In genomic region chr4:150898716-150899365, GRCm38 (mm10) we compare ENCODE assay signal across 8 mouse cellular contexts. TPM values are rescaled to one million over a fixed set of nuclear protein-coding genes. Genes with fewer than 3 reads are reported as not detected.
A peak's percentile ranks its signal among the peaks of the same experiment; 100 is the strongest.
DNase-seq lines count a peak whose midpoint lies in the region; TF ChIP-seq lines count a peak whose summit lies in the region.
"Had no signal": no experiment of that assay in that cellular context is flagged by ENCODE, and none has a peak within 500 bp of the region (broad histone marks: within the 10 kb centered on the region; RNA-seq: fewer than 3 reads in every experiment).

No protein-coding gene starts in this region.

- H3K36me3 ChIP-seq in CH12.LX (replicated peaks in 1 of 2; ENCODE audit: control insufficient read depth in 1 of 2, insufficient read depth in 1 of 2, low read length in 1 of 2): peaks cover 73 to 87% of the 10 kb centered on the region in 2 experiments
- peaks cover 83% of the 10 kb centered on the region for H3K36me3 ChIP-seq in midbrain, embryonic 10.5 days

- H3K9ac ChIP-seq in CH12.LX (ENCODE audit: insufficient read depth, low read depth): no peak overlapping the region
- H3K9ac ChIP-seq: heart, embryonic 15.5 days had no signal

- dilution Hi-C loops in CH12.LX (cut with MboI; ENCODE audit: extremely low pct_ligation_motif_present, extremely low pct_unique_long_range_greater_than_20kb, low sequenced_read_pairs): no loop called here

- H3K9me3 ChIP-seq in CH12.LX (replicated peaks; ENCODE audit: low read length): no peaks in the 10 kb centered on the region
- no peaks in the 10 kb centered on the region for H3K9me3 ChIP-seq in midbrain, embryonic 10.5 days (replicated peaks)
- H3K9me3 ChIP-seq: heart, embryonic 15.5 days had no signal

- peaks cover 3 to 40% of the 10 kb centered on the region in 2 experiments; a peak in 2 of 4 replicates for H3K4me1 ChIP-seq in CH12.LX (ENCODE audit: control insufficient read depth in 1 of 2, insufficient read depth in 2 of 2)
- H3K4me1 ChIP-seq in midbrain, embryonic 10.5 days: peaks cover 7% of the 10 kb centered on the region
- H3K4me1 ChIP-seq: heart, embryonic 15.5 days had no signal

- no peak for TF ChIP-seq EP300 in CH12.LX (IDR thresholded peaks at IDR 0.05; ENCODE audit: low read length)

- peak; percentile 73 for DNase-seq in CH12.LX (ENCODE audit: extremely low read depth)
- peak; percentile 80 for DNase-seq in adipocyte (ENCODE audit: low spot score)
- peak; percentile 84 for DNase-seq in embryo, embryonic 11 days
- DNase-seq in heart, postnatal 36 days: peak; percentile 69 to 81
- peak; percentile 54 to 67 for DNase-seq in layer of hippocampus, postnatal 14 days (ENCODE audit: low spot score in 2 of 2)
- peak; percentile 66 for DNase-seq in midbrain, embryonic 10.5 days (ENCODE audit: low spot score)
- peak; percentile 62 for DNase-seq in right cerebral cortex, postnatal 4 days

- H3K4me3 ChIP-seq in CH12.LX (replicated peaks in 1 of 3; ENCODE audit: low read depth in 2 of 3, low read length in 2 of 3, poor library complexity in 1 of 3): no peak overlapping the region
- no peak overlapping the region for H3K4me3 ChIP-seq in midbrain, embryonic 10.5 days
- H3K4me3 ChIP-seq: heart, embryonic 15.5 days had no signal

- 65% methylated on average over 13 of the region's 13 CpGs for WGBS in midbrain, embryonic 10.5 days

- TF ChIP-seq POLR2A in CH12.LX (IDR thresholded peaks at IDR 0.05; ENCODE audit: low read depth, low read length): no peak

- H3K79me2 ChIP-seq in CH12.LX (replicated peaks; ENCODE audit: control insufficient read depth, extremely low read depth, insufficient read depth, poor library complexity, severe bottlenecking): no peaks in the 10 kb centered on the region

- intact Hi-C loops in heart, postnatal 36 days (cut with DNase I): loop anchor here (1.0 to 5.0 kb wide), 3 partner anchors 44 to 243 kb away; no protein-coding TSS in a partner anchor

- H3K27me3 ChIP-seq in CH12.LX (replicated peaks): no peaks in the 10 kb centered on the region
- H3K27me3 ChIP-seq in midbrain, embryonic 10.5 days (ENCODE audit: low read depth, poor library complexity, severe bottlenecking): no peaks in the 10 kb centered on the region
- H3K27me3 ChIP-seq: heart, embryonic 15.5 days had no signal

- in situ Hi-C loops in CH12.LX (cut with MboI; ENCODE audit: low pct_ligation_motif_present, low pct_unique_long_range_greater_than_20kb, low sequenced_read_pairs): loop anchor here (10.0 kb wide), 1 partner anchor 224 kb away; no protein-coding TSS in a partner anchor

- peak; percentile 84 for TF ChIP-seq RAD21 in CH12.LX (IDR thresholded peaks at IDR 0.05; ENCODE audit: low read depth, low read length)

- H3K4me2 ChIP-seq in CH12.LX (ENCODE audit: insufficient read depth, low read depth, poor library complexity, severe bottlenecking): no peak overlapping the region
- H3K4me2 ChIP-seq: heart, embryonic 15.5 days had no signal

- TF ChIP-seq CTCF in CH12.LX (conservative IDR thresholded peaks at IDR 0.05 in 1 of 2, IDR thresholded peaks at IDR 0.05 in 1 of 2; ENCODE audit: low read depth in 2 of 2, low read length in 2 of 2): peak; percentile 83 to 88

- H3K27ac ChIP-seq in CH12.LX (ENCODE audit: insufficient read depth, low read depth): no peak overlapping the region
- H3K27ac ChIP-seq in midbrain, embryonic 10.5 days (replicated peaks): no peak overlapping the region
- H3K27ac ChIP-seq: heart, embryonic 15.5 days had no signal

TF ChIP-seq in CH12.LX, 34 proteins besides CTCF, POLR2A, EP300 and RAD21:
- peak; percentile 75 for TF ChIP-seq SMC3 (IDR thresholded peaks at IDR 0.05; ENCODE audit: low read depth, low read length)
- TF ChIP-seq ZC3H11A (IDR thresholded peaks at IDR 0.05; ENCODE audit: low read depth, low read length): peak; percentile 20; the same call in 1 of the 2 replicates
- no peak for TF ChIP-seq RCOR1 (conservative IDR thresholded peaks at IDR 0.05; ENCODE audit: low read depth, low read length)
- no peak for TF ChIP-seq BHLHE40 (IDR thresholded peaks at IDR 0.05; ENCODE audit: low read depth, low read length)
- peak; percentile 85 for TF ChIP-seq ELF1 (IDR thresholded peaks at IDR 0.05; ENCODE audit: low read depth, low read length)

RNA-seq across cellular contexts. Expression of gene Park7, which starts 15.4 kb away (rescaled TPM):
- total RNA-seq in CH12.LX (2012; rRNA removed): 476 and 495 TPM in 2 replicates
- total RNA-seq in CH12.LX (2014; rRNA removed): 337 and 374 TPM in 2 replicates
- polyA plus RNA-seq in CH12.LX (2012; ENCODE audit: insufficient read length, low read depth): 555 and 674 TPM in 2 replicates
- total RNA-seq in heart, postnatal 36 days (2021): 100 to 1,000 TPM; 247 to 253 TPM
- total RNA-seq in layer of hippocampus, postnatal 14 days (2021): 100 to 1,000 TPM; 240 to 248 TPM
- polyA plus RNA-seq in midbrain, embryonic 10.5 days (2016; fragmentation: Nextera tagmentation; extraction: Ambion mirVana): 456 and 487 TPM in 2 replicates

RNA-seq across cellular contexts. Expression of gene Tnfrsf9, which starts 15.5 kb away (rescaled TPM):
- total RNA-seq in CH12.LX (2012; rRNA removed): 2.5 and 3.1 TPM in 2 replicates
- total RNA-seq in CH12.LX (2014; rRNA removed): 2.1 and 2.2 TPM in 2 replicates
- 2.8 and 2.9 TPM in 2 replicates for polyA plus RNA-seq in CH12.LX (2012; ENCODE audit: insufficient read length, low read depth)
- under 1 TPM in 1 of 2 experiments, not detected in 1; 0.25 TPM for total RNA-seq in heart, postnatal 36 days (2021)
- total RNA-seq in layer of hippocampus, postnatal 14 days (2021): under 1 TPM; 0.37 to 0.52 TPM
- 0.21 and 0.33 TPM in 2 replicates for polyA plus RNA-seq in midbrain, embryonic 10.5 days (2016; fragmentation: Nextera tagmentation; extraction: Ambion mirVana)

RNA-seq across cellular contexts. Expression of gene Errfi1, which starts 45.1 kb away (rescaled TPM):
- total RNA-seq in CH12.LX (2012; rRNA removed) (0.08 TPM in 2 replicates), CH12.LX (2014; rRNA removed) (0.28 and 0.35 TPM in 2 replicates)
- 0.11 and 0.14 TPM in 2 replicates for polyA plus RNA-seq in CH12.LX (2012; ENCODE audit: insufficient read length, low read depth)
- 10 to 100 TPM; 13.7 to 19.6 TPM for total RNA-seq in heart, postnatal 36 days (2021)
- total RNA-seq in layer of hippocampus, postnatal 14 days (2021): 10 to 100 TPM; 37.1 to 38.4 TPM
- polyA plus RNA-seq in midbrain, embryonic 10.5 days (2016; fragmentation: Nextera tagmentation; extraction: Ambion mirVana): 23.4 and 25.2 TPM in 2 replicates

Comparison
In these comparisons a context has a peak if more than half of its experiments do, and no peak if none do; other contexts are left out.
1. RNA of gene Errfi1, which starts 45.1 kb away (total RNA-seq): 37.1 to 38.4 TPM in layer of hippocampus, postnatal 14 days and 13.7 to 19.6 TPM in heart, postnatal 36 days; 0.08 to 0.35 TPM in CH12.LX; every median in the first group is over 10 times any median in the second.
2. Peak in every context shown above with its lines, with median percentiles within 50 percentile points of each other: DNase-seq.